17 mouse cellular contexts compared by ENCODE assay signal in the genomic region with DNA sequence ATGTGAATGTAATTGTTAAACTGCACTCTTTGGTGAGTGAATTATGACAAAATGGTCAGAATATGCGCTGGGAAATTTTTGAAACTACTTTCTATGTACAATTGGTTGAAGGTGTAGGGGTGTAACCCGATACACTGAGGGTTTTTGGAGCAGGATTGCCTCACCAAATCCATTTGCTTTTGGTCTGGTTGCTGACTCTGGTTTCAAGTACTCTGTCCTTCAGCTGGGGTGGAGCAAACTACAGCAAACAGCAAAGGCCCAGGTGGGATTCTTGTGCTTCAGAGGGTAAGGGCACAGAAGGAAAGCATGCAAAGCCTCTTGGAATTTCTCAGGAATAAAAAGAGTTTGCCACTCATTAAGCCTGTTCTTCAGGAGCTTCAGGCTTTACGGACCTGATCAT.
A peak's percentile ranks its signal among the peaks of the same experiment; 100 is the strongest.
DNase-seq lines count a peak whose midpoint lies in the region; ATAC-seq and TF ChIP-seq lines count a peak whose summit lies in the region.
"Had no signal": no experiment of that assay in that cellular context is flagged by ENCODE, and none has a peak within 500 bp of the region (broad histone marks: within the 10 kb centered on the region; RNA-seq: fewer than 3 reads in every experiment).

No protein-coding gene starts in this region.

- H3K4me1 ChIP-seq in heart, embryonic 14.5 days (ENCODE audit: control insufficient read depth in 2 of 2, insufficient read depth in 2 of 2, low read length in 2 of 2) = peaks cover 4 to 13% of the 10 kb centered on the region in 2 experiments; a peak in 3 of 4 replicates
- H3K4me1 ChIP-seq in heart, embryonic 12.5 days (replicated peaks) = peaks cover 11% of the 10 kb centered on the region
- peaks cover 15% of the 10 kb centered on the region for H3K4me1 ChIP-seq in lung, embryonic 15.5 days
- H3K4me1 ChIP-seq: neural tube, embryonic 12.5 days; stomach, embryonic 15.5 days had no signal

- no peaks in the 10 kb centered on the region for H3K36me3 ChIP-seq in heart, embryonic 14.5 days (ENCODE audit: control insufficient read depth, insufficient read depth, low read length)
- no peaks in the 10 kb centered on the region for H3K36me3 ChIP-seq in heart, embryonic 12.5 days
- H3K36me3 ChIP-seq in lung, embryonic 15.5 days = no peaks in the 10 kb centered on the region
- H3K36me3 ChIP-seq: G1E; hindbrain, embryonic 15.5 days; neural tube, embryonic 12.5 days; stomach, embryonic 15.5 days had no signal

- no peak overlapping the region for H3K4me3 ChIP-seq in heart, embryonic 14.5 days (ENCODE audit: control insufficient read depth in 1 of 2, insufficient read depth in 1 of 2, low read depth in 1 of 2, low read length in 2 of 2)
- no peak overlapping the region for H3K4me3 ChIP-seq in heart, embryonic 12.5 days
- H3K4me3 ChIP-seq in lung, embryonic 15.5 days = no peak overlapping the region
- H3K4me3 ChIP-seq: heart, adult 2 months; hindbrain, embryonic 15.5 days; neural tube, embryonic 12.5 days; stomach, embryonic 15.5 days had no signal

- DNase-seq in lung, postnatal 14 days = no peak
- DNase-seq in brain, embryonic 14.5 days (ENCODE audit: low read depth) = peak; percentile 20
- peak; percentile 18 for DNase-seq in lung, postnatal 25 days (ENCODE audit: low spot score)
- DNase-seq: gastrocnemius, postnatal 10 days; thymus, adult 2 months had no signal

- WGBS in heart, embryonic 14.5 days = 80% methylated on average over 3 of the region's 3 CpGs
- 75% methylated on average over 3 of the region's 3 CpGs for WGBS in heart, embryonic 12.5 days
- 60% methylated on average over 3 of the region's 3 CpGs for WGBS in lung, embryonic 15.5 days

- H3K9ac ChIP-seq in heart, embryonic 14.5 days (ENCODE audit: low read length) = no peak overlapping the region
- H3K9ac ChIP-seq in heart, embryonic 12.5 days = no peak overlapping the region
- H3K9ac ChIP-seq in lung, embryonic 15.5 days = no peak overlapping the region
- H3K9ac ChIP-seq: hindbrain, embryonic 15.5 days; neural tube, embryonic 12.5 days; stomach, embryonic 15.5 days had no signal

- no peak overlapping the region for H3K4me2 ChIP-seq in heart, embryonic 14.5 days (ENCODE audit: low read length)
- no peak overlapping the region for H3K4me2 ChIP-seq in heart, embryonic 12.5 days
- H3K4me2 ChIP-seq in lung, embryonic 15.5 days = no peak overlapping the region
- H3K4me2 ChIP-seq: hindbrain, embryonic 15.5 days; neural tube, embryonic 12.5 days; stomach, embryonic 15.5 days had no signal

- no peaks in the 10 kb centered on the region for H3K27me3 ChIP-seq in heart, embryonic 14.5 days (ENCODE audit: control insufficient read depth, insufficient read depth, low read length)
- no peaks in the 10 kb centered on the region for H3K27me3 ChIP-seq in heart, embryonic 12.5 days (replicated peaks)
- H3K27me3 ChIP-seq in lung, embryonic 15.5 days = no peaks in the 10 kb centered on the region
- H3K27me3 ChIP-seq: hindbrain, embryonic 15.5 days; neural tube, embryonic 12.5 days; stomach, embryonic 15.5 days had no signal

- H3K27ac ChIP-seq in heart, embryonic 14.5 days (replicated peaks in 1 of 2; ENCODE audit: control insufficient read depth in 1 of 2, insufficient read depth in 1 of 2, low read depth in 2 of 2, low read length in 2 of 2) = peak overlapping the region; percentile 33 to 50; a peak in 2 of 4 replicates
- no peak overlapping the region for H3K27ac ChIP-seq in heart, embryonic 12.5 days (ENCODE audit: poor library complexity, severe bottlenecking)
- no peak overlapping the region; the same call in 1 of the 2 replicates for H3K27ac ChIP-seq in lung, embryonic 15.5 days
- H3K27ac ChIP-seq: heart, adult 2 months; hindbrain, embryonic 15.5 days; kidney, postnatal 0 days; macrophage; neural tube, embryonic 12.5 days; stomach, embryonic 15.5 days had no signal

- no peak for TF ChIP-seq POLR2A in brain, embryonic 14.5 days (IDR thresholded peaks at IDR 0.05; ENCODE audit: borderline replicate concordance, extremely low read depth, insufficient read depth, insufficient read length, poor library complexity, severe bottlenecking)

- no peak for TF ChIP-seq CTCF in brain, embryonic 14.5 days (IDR thresholded peaks at IDR 0.05; ENCODE audit: borderline replicate concordance, extremely low read depth, insufficient read depth, insufficient read length)

- ATAC-seq in heart, embryonic 14.5 days (ENCODE audit: insufficient number of reproducible peaks, insufficient read depth, low FRiP score, low read depth) = no peak
- ATAC-seq in heart, embryonic 12.5 days (ENCODE audit: insufficient number of reproducible peaks, low FRiP score) = no peak
- ATAC-seq in lung, embryonic 15.5 days (ENCODE audit: borderline replicate concordance, extremely low read depth, low FRiP score, low TSS enrichment) = peak; percentile 44
- no peak for ATAC-seq in CD4-positive, CD25-positive, alpha-beta regulatory T cell, adult 4 months
- ATAC-seq: intestine, postnatal 0 days had no signal

- H3K9me3 ChIP-seq in heart, embryonic 14.5 days (ENCODE audit: control insufficient read depth, low read length) = no peaks in the 10 kb centered on the region
- H3K9me3 ChIP-seq in heart, embryonic 12.5 days (replicated peaks) = no peaks in the 10 kb centered on the region
- no peaks in the 10 kb centered on the region for H3K9me3 ChIP-seq in lung, embryonic 15.5 days
- H3K9me3 ChIP-seq: hindbrain, embryonic 15.5 days; neural tube, embryonic 12.5 days; stomach, embryonic 15.5 days had no signal

Comparison
In these comparisons a context has a peak if more than half of its experiments do, and no peak if none do; other contexts are left out.
1. H3K27ac ChIP-seq: peak in heart, embryonic 14.5 days (2 of 2); none in heart, embryonic 12.5 days (single experiment) and lung, embryonic 15.5 days (single experiment).